Mouse (Mus musculus) MEL (cell line): ENCODE data around the gene Map2k5. TPM values are rescaled to one million over a fixed set of nuclear protein-coding genes. Genes with fewer than 3 reads are reported as not detected.

ENCODE experiments used
- DNase-seq: peaks from one replicate; pipeline ENCODE4 v3.0.0; 2011; ENCODE audit warnings: low read depth, low spot score
- H3K27ac ChIP-seq: 2 replicates; pipeline ENCODE4 v1.5.1; 2012; ENCODE audit warnings: low read depth, mild to moderate bottlenecking, control low read depth, low read length, moderate library complexity; ENCODE audit not compliant: control insufficient read depth
- H3K27me3 ChIP-seq, 2 experiments: fragments of 150-350 bp in 1 of 2; sonication (generic) in 1 of 2; 2 replicates each; pipeline ENCODE4 v1.6.1; 2012; ENCODE audit warnings: low read length in 2 of 2, mild to moderate bottlenecking in 2 of 2, improper control_type of control experiment in 1 of 2, moderate library complexity in 1 of 2; ENCODE audit not compliant: insufficient read depth in 2 of 2, control insufficient read depth in 1 of 2
- H3K36me3 ChIP-seq, 2 experiments: 2 replicates each; pipeline ENCODE4 v1.6.1; 2012 to 2014; ENCODE audit warnings: low read length in 2 of 2, improper control_type of control experiment in 1 of 2, inconsistent platforms in 1 of 2, mild to moderate bottlenecking in 1 of 2; ENCODE audit not compliant: insufficient read depth in 2 of 2, control insufficient read depth in 1 of 2
- H3K4me1 ChIP-seq, 2 experiments: fragments of 150-350 bp in 1 of 2; sonication (generic) in 1 of 2; 2 replicates each; pipeline ENCODE4 v1.6.1; 2012; ENCODE audit warnings: low read length in 2 of 2, improper control_type of control experiment in 1 of 2, mild to moderate bottlenecking in 1 of 2; ENCODE audit not compliant: insufficient read depth in 2 of 2, control insufficient read depth in 1 of 2
- H3K4me3 ChIP-seq, 2 experiments: fragments of 150-350 bp in 1 of 2; sonication (generic) in 1 of 2; 2 replicates each; pipeline ENCODE4 v1.5.1; 2012; ENCODE audit warnings: low read depth in 2 of 2, low read length in 2 of 2, mild to moderate bottlenecking in 2 of 2, moderate library complexity in 2 of 2, control low read depth in 1 of 2, improper control_type of control experiment in 1 of 2; ENCODE audit not compliant: control insufficient read depth in 1 of 2, insufficient read depth in 1 of 2
- H3K79me2 ChIP-seq: 2 replicates; pipeline ENCODE4 v1.6.1; 2012; ENCODE audit warnings: mild to moderate bottlenecking, low read length, moderate library complexity; ENCODE audit not compliant: control insufficient read depth, poor library complexity, insufficient read depth
- H3K9ac ChIP-seq: 2 replicates; pipeline ENCODE4 v1.6.1; 2012; ENCODE audit warnings: low read depth, mild to moderate bottlenecking, control low read depth, low read length, moderate library complexity; ENCODE audit not compliant: control insufficient read depth, poor library complexity, severe bottlenecking
- H3K9me3 ChIP-seq: fragments of 150-350 bp; sonication (generic); replicated peaks from 2 replicates; pipeline ENCODE4 v1.6.1; 2012; ENCODE audit warnings: mild to moderate bottlenecking, low read length, improper control_type of control experiment, moderate library complexity; ENCODE audit not compliant: insufficient read depth
- BHLHE40 ChIP-seq: IDR thresholded peaks from 2 replicates; pipeline ENCODE4 v1.6.1; 2012; ENCODE audit warnings: low read depth, mild to moderate bottlenecking, inconsistent platforms, low read length, improper control_type of control experiment, borderline replicate concordance
- CHD1 ChIP-seq: IDR thresholded peaks from 2 replicates; pipeline ENCODE4 v1.6.1; 2012; ENCODE audit warnings: low read depth, mild to moderate bottlenecking, inconsistent platforms, low read length, improper control_type of control experiment
- E2F4 ChIP-seq: IDR thresholded peaks from 2 replicates; pipeline ENCODE4 v1.6.1; 2011; ENCODE audit warnings: low read depth, low read length, improper control_type of control experiment, borderline replicate concordance
- ELF1 ChIP-seq: IDR thresholded peaks from 2 replicates; pipeline ENCODE4 v1.6.1; 2014; ENCODE audit warnings: low read depth, mild to moderate bottlenecking, inconsistent platforms, low read length, improper control_type of control experiment, moderate library complexity
- GATA1 ChIP-seq: IDR thresholded peaks from 2 replicates; pipeline ENCODE4 v1.6.1; 2011; ENCODE audit warnings: low read depth, low read length, improper control_type of control experiment
- HCFC1 ChIP-seq: IDR thresholded peaks from 2 replicates; pipeline ENCODE4 v1.6.1; 2012; ENCODE audit warnings: low read depth, mild to moderate bottlenecking, inconsistent platforms, low read length, improper control_type of control experiment, moderate library complexity
- KAT2A ChIP-seq: conservative IDR thresholded peaks from 2 replicates; pipeline ENCODE4 v1.6.1; 2012; ENCODE audit warnings: low read depth, low read length, improper control_type of control experiment, inconsistent platforms
- MAFK ChIP-seq: IDR thresholded peaks from 2 replicates; pipeline ENCODE4 v1.6.1; 2011; ENCODE audit warnings: low read depth, mild to moderate bottlenecking, low read length, improper control_type of control experiment, borderline replicate concordance
- MAZ ChIP-seq: IDR thresholded peaks from 2 replicates; pipeline ENCODE4 v1.6.1; 2012; ENCODE audit warnings: low read depth, mild to moderate bottlenecking, inconsistent platforms, low read length, improper control_type of control experiment
- MEF2A ChIP-seq: IDR thresholded peaks from 2 replicates; pipeline ENCODE4 v1.6.1; 2014; ENCODE audit warnings: low read depth, mild to moderate bottlenecking, inconsistent platforms, low read length, improper control_type of control experiment; ENCODE audit not compliant: poor library complexity, insufficient replicate concordance, severe bottlenecking; ENCODE audit errors: extremely low read depth
- MXI1 ChIP-seq: IDR thresholded peaks from 2 replicates; pipeline ENCODE4 v1.6.1; 2011; ENCODE audit warnings: mild to moderate bottlenecking, low read depth, low read length, improper control_type of control experiment
- MYB ChIP-seq: IDR thresholded peaks from 2 replicates; pipeline ENCODE4 v1.6.1; 2011; ENCODE audit warnings: mild to moderate bottlenecking, low read depth, low read length, improper control_type of control experiment
- NELFE ChIP-seq: IDR thresholded peaks from 2 replicates; pipeline ENCODE4 v1.6.1; 2011; ENCODE audit warnings: low read depth, low read length, improper control_type of control experiment
- NRF1 ChIP-seq: IDR thresholded peaks from 2 replicates; pipeline ENCODE4 v1.6.1; 2014; ENCODE audit warnings: low read depth, mild to moderate bottlenecking, inconsistent platforms, low read length, improper control_type of control experiment, moderate library complexity; ENCODE audit not compliant: poor library complexity, insufficient read depth, severe bottlenecking
- POLR2A ChIP-seq, 2 experiments: IDR thresholded peaks; 2 replicates each; pipeline ENCODE4 v1.6.1; 2011 to 2012; ENCODE audit warnings: low read length in 2 of 2, mild to moderate bottlenecking in 2 of 2, control low read depth in 1 of 2, improper control_type of control experiment in 1 of 2, low read depth in 1 of 2, moderate library complexity in 1 of 2; ENCODE audit not compliant: control insufficient read depth in 1 of 2, insufficient read depth in 1 of 2, poor library complexity in 1 of 2
- POLR2AphosphoS5 ChIP-seq: IDR thresholded peaks from 2 replicates; pipeline ENCODE4 v1.6.1; 2012; ENCODE audit warnings: low read depth, borderline replicate concordance, mild to moderate bottlenecking, inconsistent platforms, low read length, moderate library complexity, mixed read lengths
- TBP ChIP-seq: IDR thresholded peaks from 2 replicates; pipeline ENCODE4 v1.8.0; 2011; ENCODE audit warnings: low read depth, low read length, improper control_type of control experiment
- UBTF ChIP-seq: IDR thresholded peaks from 2 replicates; pipeline ENCODE4 v1.6.1; 2012; ENCODE audit warnings: low read depth, mild to moderate bottlenecking, inconsistent platforms, low read length, improper control_type of control experiment, moderate library complexity, borderline replicate concordance; ENCODE audit not compliant: insufficient read depth
- ZMIZ1 ChIP-seq: IDR thresholded peaks from 2 replicates; pipeline ENCODE4 v1.6.1; 2012; ENCODE audit warnings: low read depth, mild to moderate bottlenecking, inconsistent platforms, low read length, improper control_type of control experiment, moderate library complexity
- polyA plus RNA-seq, 2 experiments: library from polyadenylated mRNA; stranded (reverse) in 1 of 2; unstranded in 1 of 2; fragments of >175 nt in 1 of 2; fragments of >200 nt in 1 of 2; gene quantifications; 2 replicates each; pipeline versions ENCODE4 v1.2.1 to v1.2.4; 2012; ENCODE audit warnings: low replicate concordance in 2 of 2, low read depth in 1 of 2; ENCODE audit not compliant: insufficient read length in 2 of 2, insufficient read depth in 1 of 2, missing spikeins in 1 of 2
- total RNA-seq: library from RNA; depleted of rRNA; stranded (reverse); fragments of 300-350 nt; gene quantifications from 2 replicates; pipeline ENCODE4 v1.2.3, GENCODE M21; 2012

The Map2k5 gene
- total and polyA plus RNA-seq, 3 experiments, result 9.6 to 29.1 TPM; not detected in 1

DNA sequence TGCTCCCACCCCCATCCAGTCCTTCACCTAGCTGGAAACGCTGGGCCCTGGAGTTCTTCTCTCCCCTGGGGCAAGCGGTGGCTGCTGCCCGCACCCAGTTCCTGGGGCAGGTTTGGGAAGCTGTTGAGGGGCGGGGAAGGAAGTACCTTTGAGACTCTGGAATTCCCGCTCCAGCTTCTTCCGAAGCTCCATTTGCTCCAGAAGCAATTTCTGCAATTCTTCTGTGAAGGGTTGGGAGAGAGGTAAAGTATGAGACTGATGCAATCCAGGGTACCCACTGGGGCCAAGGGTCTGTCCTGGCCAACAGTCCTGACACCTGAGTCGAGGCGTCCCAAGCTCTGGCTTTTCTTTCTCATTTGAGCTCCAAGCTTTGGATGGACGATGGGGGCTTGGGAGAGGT, 237.5 kb downstream of the Map2k5 start:
- H3K4me3 ChIP-seq, result no peak overlapping the region
- no peaks in the 10 kb centered on the region for H3K36me3 ChIP-seq
- no peaks in the 10 kb centered on the region for H3K9me3 ChIP-seq
- no peak overlapping the region for H3K9ac ChIP-seq
- TF ChIP-seq MEF2A, result no peak
- no peak for TF ChIP-seq POLR2A (IDR thresholded peaks at IDR 0.05; ENCODE audit: control insufficient read depth in 1 of 2, insufficient read depth in 1 of 2, low read depth in 1 of 2, low read length in 2 of 2, poor library complexity in 1 of 2)
- TF ChIP-seq TBP, result no peak
- no peak for TF ChIP-seq ELF1
- no peak for TF ChIP-seq MYB
- no peak for TF ChIP-seq NELFE
- TF ChIP-seq CHD1, result no peak
- TF ChIP-seq MAFK, result no peak
- no peak for TF ChIP-seq KAT2A
- TF ChIP-seq ZMIZ1, result no peak
- TF ChIP-seq E2F4, result no peak
- no peak for TF ChIP-seq GATA1
- TF ChIP-seq POLR2AphosphoS5, result no peak
- no peak for TF ChIP-seq UBTF
- TF ChIP-seq NRF1, result no peak
- TF ChIP-seq MAZ, result no peak
- no peak for TF ChIP-seq HCFC1
- H3K79me2 ChIP-seq, result no peaks in the 10 kb centered on the region
- H3K27me3 ChIP-seq, result no peaks in the 10 kb centered on the region; a peak in 1 of 4 replicates
- peaks cover 0 to 3% of the 10 kb centered on the region in 2 experiments; a peak in 1 of 4 replicates for H3K4me1 ChIP-seq
- no peak for DNase-seq
- no peak overlapping the region for H3K27ac ChIP-seq

DNA sequence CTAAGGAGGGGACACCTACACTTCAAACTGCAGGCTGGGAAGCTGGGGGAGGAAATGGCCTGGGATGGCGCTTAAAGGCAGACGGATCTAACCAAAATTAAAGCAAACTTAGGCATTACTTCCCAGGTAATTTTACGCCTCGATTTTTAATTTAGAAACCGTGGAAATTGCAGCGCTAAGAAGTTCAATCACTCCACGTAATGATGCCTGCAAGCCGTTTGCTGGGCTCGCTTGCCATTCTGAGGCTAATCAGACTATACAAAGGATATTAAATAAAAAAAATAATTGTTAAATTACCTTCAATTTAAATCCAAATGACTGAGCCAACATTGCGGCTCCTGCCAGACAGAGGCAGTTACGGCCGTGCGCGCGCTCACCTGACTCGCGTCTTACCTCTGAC, 238.0 kb downstream of the Map2k5 start:
- no peak overlapping the region for H3K9ac ChIP-seq
- H3K27me3 ChIP-seq, result no peaks in the 10 kb centered on the region; a peak in 1 of 4 replicates
- TF ChIP-seq MXI1 (no peak), NRF1 (no peak), BHLHE40 (no peak)
- no peak overlapping the region for H3K4me3 ChIP-seq
- peaks cover 0 to 6% of the 10 kb centered on the region in 2 experiments; a peak in 1 of 4 replicates for H3K4me1 ChIP-seq
- no peaks in the 10 kb centered on the region for H3K79me2 ChIP-seq
- H3K36me3 ChIP-seq, result no peaks in the 10 kb centered on the region
- DNase-seq, result no peak
- H3K9me3 ChIP-seq, result no peaks in the 10 kb centered on the region
- no peak overlapping the region for H3K27ac ChIP-seq
